Mouse (Mus musculus) heart, embryonic 14.5 days (tissue): ENCODE measurements around the gene Xbp1. TPM values are rescaled to one million over a fixed set of nuclear protein-coding genes. Genes with fewer than 3 reads are reported as not detected.

Experiments
- ATAC-seq: fragments of 200-750 bp; cut with Nextera tagmentation; 2 replicates; pipeline ENCODE4 v1.8.0; 2017; ENCODE audit warnings: low read depth, moderate TSS enrichment; ENCODE audit not compliant: insufficient number of reproducible peaks, insufficient read depth, low FRiP score
- H3K27ac ChIP-seq, 2 experiments: fragments of 200-500 bp in 1 of 2; fragments of 300-500 bp in 1 of 2; sonication (generic) in 1 of 2; replicated peaks in 1 of 2; 2 replicates each; pipeline ENCODE4 v1.5.1; 2012 to 2014; ENCODE audit warnings: low read depth in 2 of 2, low read length in 2 of 2, control low read depth in 1 of 2, mild to moderate bottlenecking in 1 of 2, mixed read lengths in 1 of 2; ENCODE audit not compliant: control insufficient read depth in 1 of 2, insufficient read depth in 1 of 2
- H3K27me3 ChIP-seq: fragments of 300-500 bp; sonication (generic); 2 replicates; pipeline ENCODE4 v1.6.1; 2014; ENCODE audit warnings: mild to moderate bottlenecking, low read length, control low read depth; ENCODE audit not compliant: control insufficient read depth, insufficient read depth
- H3K36me3 ChIP-seq: fragments of 300-500 bp; sonication (generic); 2 replicates; pipeline ENCODE4 v1.6.1; 2014; ENCODE audit warnings: mild to moderate bottlenecking, control low read depth, low read length, mixed read lengths; ENCODE audit not compliant: control insufficient read depth, insufficient read depth
- H3K4me1 ChIP-seq, 2 experiments: fragments of 200-500 bp in 1 of 2; fragments of 300-500 bp in 1 of 2; sonication (generic) in 1 of 2; 2 replicates each; pipeline ENCODE4 v1.6.1; 2012 to 2014; ENCODE audit warnings: low read length in 2 of 2, control low read depth in 1 of 2, mixed read lengths in 1 of 2; ENCODE audit not compliant: control insufficient read depth in 2 of 2, insufficient read depth in 2 of 2
- H3K4me2 ChIP-seq: fragments of 300-500 bp; sonication (generic); 2 replicates; pipeline ENCODE4 v1.6.1; 2014; ENCODE audit warnings: mild to moderate bottlenecking, low read length
- H3K4me3 ChIP-seq, 2 experiments: fragments of 200-500 bp in 1 of 2; fragments of 300-500 bp in 1 of 2; sonication (generic) in 1 of 2; 2 replicates each; pipeline ENCODE4 v1.5.1; 2012 to 2014; ENCODE audit warnings: low read length in 2 of 2, mild to moderate bottlenecking in 2 of 2, control low read depth in 1 of 2, low read depth in 1 of 2, moderate library complexity in 1 of 2; ENCODE audit not compliant: control insufficient read depth in 1 of 2, insufficient read depth in 1 of 2
- H3K9ac ChIP-seq: fragments of 300-500 bp; sonication (generic); 2 replicates; pipeline ENCODE4 v1.6.1; 2014; ENCODE audit warnings: mild to moderate bottlenecking, low read length
- H3K9me3 ChIP-seq: fragments of 300-500 bp; sonication (generic); 2 replicates; pipeline ENCODE4 v1.6.1; 2016; ENCODE audit warnings: low read length, control low read depth; ENCODE audit not compliant: control insufficient read depth
- WGBS: fragments of 180-500 bp; shearing (Covaris S2); extraction: QIAGEN DNeasy Blood & Tissue Kit; methylation state at CpG from one replicate; pipeline ENCODE4 v1.1.7; 2014; 5-methylcytosine and 5-hydroxymethylcytosine counted together
- polyA plus RNA-seq: library from polyadenylated mRNA; unstranded; fragments of >200 nt; fragmentation: Nextera tagmentation; extraction: Ambion mirVana; gene quantifications from 2 replicates; pipeline ENCODE4 v1.2.1, GENCODE M21; 2014

Gene Xbp1
- polyA plus RNA-seq, 1 experiment from 2014 or later = 114 TPM

DNA sequence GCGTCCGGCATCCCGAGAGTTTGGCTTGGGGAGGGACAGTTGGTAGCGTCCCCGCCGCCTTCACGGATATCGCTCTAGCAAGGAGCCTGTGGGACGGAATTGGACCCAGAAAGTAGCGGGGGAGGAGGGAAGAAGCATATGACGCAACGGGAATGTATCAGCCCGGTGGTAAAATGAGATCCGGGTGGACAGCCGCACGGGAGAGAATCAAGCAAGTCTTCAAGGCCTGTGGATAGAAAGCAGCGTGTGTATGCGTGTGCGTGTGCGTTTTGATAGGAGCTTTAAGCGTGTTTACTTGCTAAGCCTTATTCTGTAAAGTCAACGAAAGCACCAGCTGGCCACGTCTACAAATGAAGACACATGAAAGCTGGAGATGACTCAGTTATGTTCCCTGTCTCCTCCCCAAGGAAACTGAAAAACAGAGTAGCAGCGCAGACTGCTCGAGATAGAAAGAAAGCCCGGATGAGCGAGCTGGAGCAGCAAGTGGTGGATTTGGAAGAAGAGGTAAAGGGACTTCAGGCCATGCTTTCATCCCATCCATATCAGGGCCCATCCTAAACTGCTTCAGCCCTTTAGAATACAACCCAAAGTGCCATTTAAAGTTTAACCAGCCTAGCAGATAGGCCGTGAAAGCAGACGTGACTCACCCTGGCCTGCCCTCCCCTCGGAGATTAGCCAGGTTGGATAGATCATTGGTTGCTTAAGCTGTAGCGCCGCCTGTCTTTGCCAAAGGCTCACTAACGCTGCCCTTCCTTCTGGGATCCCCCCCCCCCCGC lies 1.2 kb downstream of the Xbp1 start:
- Histone ChIP-seq H3K27ac (peak overlapping the region; percentile 88 to 94), H3K4me2 (peak overlapping the region; percentile 87), H3K9me3 (no peaks in the 10 kb centered on the region), H3K36me3 (peaks cover 47% of the 10 kb centered on the region), H3K9ac (peak overlapping the region; percentile 99), H3K27me3 (no peaks in the 10 kb centered on the region), H3K4me3 (peak overlapping the region; percentile 70 to 98), H3K4me1 (peaks cover 3 to 24% of the 10 kb centered on the region in 2 experiments; a peak in 3 of 4 replicates)
- WGBS = under 1% methylated on average over 34 of the region's 34 CpGs
- no peak for ATAC-seq

DNA sequence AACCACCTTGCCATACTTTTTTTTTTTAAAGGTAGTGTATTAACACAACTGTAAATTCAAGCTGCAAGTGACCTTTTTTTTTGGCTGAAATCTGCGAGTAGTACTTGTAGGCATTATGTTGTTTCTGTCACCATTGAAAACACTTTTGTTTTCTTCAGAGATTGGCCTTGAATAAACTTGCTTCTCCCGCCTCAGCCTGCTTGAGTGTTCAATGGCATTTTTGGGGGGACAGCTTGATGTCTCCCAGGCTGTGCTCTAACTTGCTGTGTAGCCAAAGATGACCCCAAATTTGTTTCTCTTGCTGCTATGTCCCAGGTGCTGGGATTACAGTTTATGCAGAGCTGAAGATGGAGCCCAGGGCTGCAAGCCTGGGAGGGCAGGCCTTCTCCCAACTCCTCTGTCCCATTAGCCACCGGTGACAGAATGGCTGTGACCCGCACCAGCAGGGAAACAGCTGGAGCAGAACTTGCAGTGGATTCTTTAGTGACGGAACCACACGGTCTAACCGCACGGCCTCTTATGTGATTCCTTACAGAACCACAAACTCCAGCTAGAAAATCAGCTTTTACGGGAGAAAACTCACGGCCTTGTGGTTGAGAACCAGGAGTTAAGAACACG lies 2.4 kb downstream of the Xbp1 start:
- Histone ChIP-seq H3K4me1 (peaks cover 3 to 24% of the 10 kb centered on the region in 2 experiments; a peak in 3 of 4 replicates), H3K4me2 (peak overlapping the region; percentile 87), H3K9ac (peak overlapping the region; percentile 99), H3K36me3 (peaks cover 58% of the 10 kb centered on the region), H3K9me3 (no peaks in the 10 kb centered on the region), H3K27ac (no peak overlapping the region), H3K4me3 (0 out of 4 replicates have a peak overlapping the region, but pooled peaks of 1 of the 2 experiments have one; percentile 98), H3K27me3 (no peaks in the 10 kb centered on the region)
- 89% methylated on average over 11 of the region's 11 CpGs for WGBS
- no peak for ATAC-seq

DNA sequence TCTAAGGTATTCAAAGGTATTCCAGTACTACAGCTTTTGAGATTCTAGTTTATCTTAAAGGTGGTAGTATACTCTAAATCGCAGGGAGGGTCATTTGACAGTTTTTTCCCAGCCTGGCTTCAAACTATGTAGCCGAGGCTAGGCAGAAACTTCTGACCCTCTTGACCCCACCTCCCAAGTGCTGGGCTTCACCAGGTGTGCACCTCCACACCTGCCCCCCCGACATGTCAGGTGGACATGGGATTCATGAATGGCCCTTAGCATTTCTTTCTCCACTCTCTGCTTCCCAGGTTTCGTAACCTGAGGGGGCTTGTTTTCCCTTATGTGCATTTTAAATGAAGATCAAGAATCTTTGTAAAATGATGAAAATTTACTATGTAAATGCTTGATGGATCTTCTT lies 5.0 kb downstream of the Xbp1 start:
- peaks cover 3 to 17% of the 10 kb centered on the region in 2 experiments; a peak in 3 of 4 replicates for H3K4me1 ChIP-seq
- peaks cover 83% of the 10 kb centered on the region for H3K36me3 ChIP-seq
- ATAC-seq = no peak
- H3K27ac ChIP-seq = no peak overlapping the region
- H3K9me3 ChIP-seq = no peaks in the 10 kb centered on the region
- H3K4me2 ChIP-seq = no peak overlapping the region
- H3K4me3 ChIP-seq = no peak overlapping the region
- WGBS = 87% methylated on average over 4 of the region's 4 CpGs
- no peaks in the 10 kb centered on the region for H3K27me3 ChIP-seq
- H3K9ac ChIP-seq = no peak overlapping the region

DNA sequence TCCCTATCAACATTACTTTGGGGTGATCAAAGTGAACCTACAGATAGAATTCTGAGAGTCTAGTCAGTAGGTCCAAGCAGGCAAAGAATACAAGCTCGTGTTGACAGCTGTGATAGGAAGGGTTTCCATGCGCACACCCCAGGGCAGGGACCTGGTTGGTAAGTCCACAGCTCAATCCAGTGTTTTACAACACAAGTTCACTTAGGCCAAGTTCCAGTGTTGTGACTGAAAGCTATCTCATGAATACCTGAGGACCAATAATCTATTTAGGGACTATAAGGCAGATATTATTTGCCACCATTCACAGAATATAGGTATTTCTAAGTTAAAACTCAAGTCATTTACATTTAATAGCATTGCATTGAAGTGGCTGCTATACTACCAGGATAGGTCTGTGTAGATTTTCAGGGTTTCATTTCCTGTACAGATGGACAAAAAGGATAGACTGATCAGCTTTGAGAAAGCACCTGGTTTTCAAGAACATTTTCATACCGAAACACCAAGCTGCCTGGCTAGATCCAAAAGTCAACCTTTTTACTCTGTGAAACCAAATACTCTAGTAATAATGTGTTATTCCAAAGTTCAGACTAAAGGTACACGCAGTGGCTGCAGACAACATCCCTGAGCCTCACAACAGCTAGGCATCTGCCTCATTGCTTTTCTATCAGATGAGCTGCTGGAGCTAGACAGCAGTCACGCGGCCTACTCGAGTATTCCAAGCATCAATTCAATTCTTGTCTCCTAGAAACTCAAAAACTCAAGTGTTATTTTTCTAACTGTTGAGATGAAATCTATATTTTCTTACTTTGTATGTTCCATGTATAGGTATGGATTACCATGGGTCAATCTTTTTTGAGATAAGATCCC lies 6.3 kb downstream of the Xbp1 start:
- H3K9me3 ChIP-seq = no peaks in the 10 kb centered on the region
- H3K27ac ChIP-seq = no peak overlapping the region
- H3K36me3 ChIP-seq = peaks cover 97% of the 10 kb centered on the region
- WGBS = 69% methylated on average over 7 of the region's 7 CpGs
- no peaks in the 10 kb centered on the region for H3K27me3 ChIP-seq
- ATAC-seq = no peak
- no peak overlapping the region for H3K4me3 ChIP-seq
- H3K4me2 ChIP-seq = no peak overlapping the region
- H3K9ac ChIP-seq = no peak overlapping the region
- H3K4me1 ChIP-seq = peaks cover 3 to 17% of the 10 kb centered on the region in 2 experiments; a peak in 3 of 4 replicates

DNA sequence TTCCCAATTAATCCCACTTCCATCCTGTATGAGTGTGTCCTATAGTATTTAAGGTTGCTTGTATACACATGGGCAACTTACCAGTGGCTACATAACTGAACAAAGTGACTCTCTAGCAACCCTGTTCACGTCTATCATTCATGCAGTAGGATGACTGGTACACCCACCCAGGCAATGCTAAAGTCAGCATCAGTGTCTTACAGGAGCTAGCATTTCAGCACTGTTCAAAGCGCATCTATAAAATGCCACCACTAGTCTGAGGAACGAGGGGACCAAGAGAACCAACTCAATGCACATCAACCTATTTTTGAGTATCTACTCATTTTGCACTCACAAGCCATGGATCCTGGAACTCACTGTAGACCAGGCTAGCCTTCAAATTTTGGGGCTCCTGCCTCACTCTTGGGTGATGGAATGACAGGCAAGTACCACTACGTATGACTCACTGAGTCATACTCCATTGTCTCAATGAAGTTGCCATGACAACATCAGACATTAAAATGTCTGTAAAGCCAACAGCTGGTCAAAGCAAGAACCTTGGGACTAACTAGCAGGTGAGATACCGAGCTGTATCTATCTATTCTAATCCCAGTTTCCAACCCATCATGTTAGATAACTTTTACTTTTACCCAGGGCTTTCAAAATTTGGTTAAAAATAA lies 7.5 kb downstream of the Xbp1 start:
- H3K9me3 ChIP-seq = no peaks in the 10 kb centered on the region
- WGBS = 79% methylated on average over 5 of the region's 5 CpGs
- no peak for ATAC-seq
- H3K4me2 ChIP-seq = no peak overlapping the region
- no peak overlapping the region for H3K9ac ChIP-seq
- no peak overlapping the region for H3K27ac ChIP-seq
- peaks cover under 1 to 6% of the 10 kb centered on the region in 2 experiments; a peak in 1 of 4 replicates for H3K4me1 ChIP-seq
- no peak overlapping the region for H3K4me3 ChIP-seq
- no peaks in the 10 kb centered on the region for H3K27me3 ChIP-seq
- H3K36me3 ChIP-seq = peaks cover 99% of the 10 kb centered on the region

DNA sequence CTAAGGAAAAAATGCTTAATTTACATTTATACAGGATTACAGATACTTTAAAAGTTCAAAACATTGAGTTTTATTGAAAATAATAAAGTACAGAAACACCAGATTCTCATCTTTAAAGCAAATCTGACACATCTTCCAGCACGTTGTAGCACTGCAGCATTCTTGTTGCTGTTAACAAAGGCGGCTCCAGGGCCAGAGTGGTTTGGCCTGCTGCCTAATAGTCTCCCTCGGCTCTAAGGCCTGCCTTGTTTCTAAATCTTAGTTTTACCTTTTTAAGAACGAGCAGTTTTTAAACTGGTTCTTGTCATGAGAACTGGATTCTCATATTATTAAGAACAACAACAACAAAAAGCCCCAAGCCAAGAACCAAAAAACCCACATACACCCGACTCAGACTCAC lies 8.4 kb downstream of the Xbp1 start:
- no peak for ATAC-seq
- H3K27me3 ChIP-seq = no peaks in the 10 kb centered on the region
- H3K4me3 ChIP-seq = no peak overlapping the region
- no peak overlapping the region for H3K9ac ChIP-seq
- H3K27ac ChIP-seq = no peak overlapping the region
- 58% methylated on average over 5 of the region's 5 CpGs for WGBS
- H3K36me3 ChIP-seq = peaks cover 99% of the 10 kb centered on the region
- no peaks in the 10 kb centered on the region for H3K4me1 ChIP-seq
- no peaks in the 10 kb centered on the region for H3K9me3 ChIP-seq
- H3K4me2 ChIP-seq = no peak overlapping the region

DNA sequence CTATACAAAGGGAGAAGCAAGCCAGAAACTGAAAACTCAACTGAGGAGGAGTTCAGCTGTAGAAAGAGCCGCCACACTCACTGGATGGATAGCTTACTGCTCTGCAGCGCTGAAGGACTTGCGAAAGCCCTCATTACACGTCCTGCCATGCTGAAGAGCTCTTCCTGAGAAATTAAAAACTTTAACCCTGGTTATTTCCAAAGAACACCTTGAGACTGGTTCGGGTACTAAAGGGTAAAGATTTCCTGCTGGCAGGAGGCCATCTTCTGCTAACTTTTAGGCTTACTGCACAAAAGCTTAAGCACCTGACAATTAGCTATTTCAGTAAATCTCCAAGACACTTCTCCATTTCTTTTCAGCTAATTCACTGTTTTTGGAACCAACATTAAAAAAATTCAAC lies 9.7 kb downstream of the Xbp1 start:
- Histone ChIP-seq H3K36me3 (peaks cover 99% of the 10 kb centered on the region), H3K4me1 (no peaks in the 10 kb centered on the region), H3K27me3 (no peaks in the 10 kb centered on the region), H3K9me3 (no peaks in the 10 kb centered on the region), H3K27ac (no peak overlapping the region), H3K4me3 (no peak overlapping the region), H3K9ac (no peak overlapping the region), H3K4me2 (no peak overlapping the region)
- WGBS = 88% methylated on average over 5 of the region's 5 CpGs
- ATAC-seq = no peak
